Mouse (Mus musculus): ENCODE data around the gene Fgg. TPM values are rescaled to one million over a fixed set of nuclear protein-coding genes. Genes with fewer than 3 reads are reported as not detected.
A peak's percentile ranks its signal among the peaks of the same experiment; 100 is the strongest.

Gene Fgg
- total RNA-seq (2021): not detected
- long read RNA-seq, experiment 1: 0 reads
- long read RNA-seq, experiment 2: 0 reads

DNA sequence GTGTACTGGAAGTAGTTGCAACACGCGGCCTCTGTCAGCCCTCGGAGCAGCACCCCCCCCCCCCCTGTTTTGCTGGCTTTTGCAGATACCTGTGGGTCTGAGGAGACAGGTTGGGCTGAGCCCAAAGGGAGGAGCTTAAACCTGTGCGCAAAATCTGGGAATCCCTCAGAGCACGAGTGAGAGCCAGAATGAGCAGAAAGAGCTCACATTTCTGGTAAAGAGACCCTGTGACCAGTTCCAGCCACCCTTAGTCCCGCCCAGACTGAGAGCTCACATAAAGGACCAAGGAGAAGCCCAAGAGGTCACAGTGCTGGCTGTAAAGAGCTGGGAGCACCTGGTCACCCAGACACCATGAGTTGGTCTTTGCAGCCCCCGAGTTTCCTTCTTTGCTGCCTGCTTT lies at the start of gene Fgg:
Gene Fgg, plus strand, starts transcription at position 168 of the 400 bp plus-strand sequence.
- no peak for DNase-seq

DNA sequence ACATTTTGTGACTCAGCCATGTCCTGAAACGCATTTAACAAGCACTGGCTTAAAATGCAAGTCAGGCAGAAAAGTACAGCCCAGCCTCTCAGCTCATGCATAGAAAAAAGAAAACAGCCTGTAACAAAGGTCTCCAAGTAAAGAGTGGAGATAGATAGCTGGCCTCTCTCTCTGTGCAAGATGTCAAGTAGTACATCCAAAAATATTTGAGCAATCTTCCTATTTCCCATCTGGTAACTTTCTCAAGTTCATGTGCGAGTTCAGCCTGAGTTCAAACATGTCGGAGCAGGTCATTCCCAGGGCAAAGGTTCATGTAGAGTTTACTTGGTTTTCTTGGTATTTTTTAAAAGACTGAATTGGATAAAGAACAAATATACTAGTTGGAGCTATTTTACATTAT lies 36.5 kb upstream of the Fgg start:
- DNase-seq: no peak

DNA sequence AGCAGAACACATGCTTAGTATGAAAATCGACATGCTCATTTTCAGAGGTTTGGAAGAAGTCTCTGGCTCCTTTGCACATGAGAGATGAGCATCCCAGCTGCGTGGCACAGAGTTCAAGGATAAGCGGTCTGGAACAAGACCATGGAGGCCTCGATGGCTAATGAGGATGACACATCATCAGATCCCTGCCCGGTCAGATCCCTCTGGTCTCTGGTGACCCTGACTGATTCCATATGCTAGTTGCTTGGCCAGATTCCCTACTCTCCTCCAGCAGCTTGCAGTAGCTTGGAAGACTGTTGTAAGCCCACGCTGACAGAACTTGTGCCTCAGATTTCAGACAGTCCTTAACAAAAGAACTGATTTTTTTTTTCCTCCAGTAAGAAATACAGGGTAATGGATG lies 26.7 kb upstream of the Fgg start:
- DNase-seq: peak; percentile 56

DNA sequence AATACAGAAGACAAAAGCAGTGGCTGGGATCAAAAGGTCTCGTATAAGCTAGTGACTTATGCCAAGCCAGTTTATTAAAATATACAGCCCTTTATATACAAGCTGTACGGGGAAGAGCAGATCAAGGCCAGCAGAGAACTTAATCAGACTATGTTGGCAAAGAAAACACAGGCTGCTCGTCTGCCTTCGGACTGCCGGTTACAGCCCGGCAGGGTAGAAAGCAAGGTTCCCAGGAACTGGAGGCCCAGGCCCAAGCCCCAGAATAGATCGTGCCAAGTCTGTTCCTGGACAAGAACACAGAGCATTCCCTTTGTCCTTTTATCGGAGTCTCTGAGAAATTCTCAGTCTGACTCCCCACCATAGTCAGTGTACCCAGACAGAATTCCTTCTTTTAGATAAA lies 25.7 kb upstream of the Fgg start:
- DNase-seq: no peak

- DNase-seq: no peak
These were observed 22.7 kb upstream of the Fgg start for GRCm38 (mm10) chr3:82984840-82985239.

GRCm38 (mm10) chr3:82991963-82992362 lies 15.6 kb upstream of the Fgg start:
- DNase-seq: no peak

DNA sequence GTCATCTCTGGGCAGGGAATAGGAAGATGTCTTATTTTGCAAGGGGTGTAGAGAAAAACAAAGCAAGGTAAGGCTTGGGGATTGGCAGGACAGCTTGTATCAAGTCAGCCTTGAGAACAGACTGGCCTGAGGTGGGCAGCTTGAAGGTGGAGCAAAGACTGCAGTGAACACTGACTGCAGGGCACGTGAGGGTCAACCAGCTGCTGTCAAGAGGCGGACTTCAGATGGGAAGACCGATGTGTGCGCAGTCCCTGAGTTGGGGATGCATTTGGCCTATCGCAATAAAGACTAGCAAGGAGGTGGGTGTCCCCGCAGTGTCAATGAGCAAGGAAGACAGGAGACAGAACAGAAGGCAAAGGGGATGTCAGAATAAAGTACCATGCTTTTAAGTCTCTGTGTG lies 14.6 kb upstream of the Fgg start:
- no peak for DNase-seq

- DNase-seq: peak; percentile 16
These were observed 12.2 kb upstream of the Fgg start for GRCm38 (mm10) chr3:82995368-82995767.

DNA sequence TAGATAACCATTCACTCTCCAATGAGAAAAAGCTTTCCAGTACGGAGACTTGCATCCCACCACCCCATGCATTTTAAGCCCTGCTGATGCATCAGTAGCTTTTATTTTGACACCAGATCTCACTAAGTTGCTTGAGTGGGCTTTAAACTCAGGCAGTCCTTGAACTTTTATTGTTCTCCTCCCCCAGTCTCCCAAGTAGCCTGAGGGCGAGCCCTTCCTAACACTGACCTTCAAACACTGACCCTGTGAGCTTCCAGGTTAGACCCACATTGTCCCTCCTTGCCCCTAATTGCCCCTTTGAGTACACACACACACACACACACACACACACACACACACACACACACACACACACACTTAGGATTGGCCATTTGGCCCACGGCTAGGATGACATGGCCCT lies 10.9 kb upstream of the Fgg start:
- no peak for DNase-seq

- DNase-seq: no peak
These were observed 8.6 kb upstream of the Fgg start for GRCm38 (mm10) chr3:82998772-82999463.

GRCm38 (mm10) chr3:82999995-83000394 lies 7.5 kb upstream of the Fgg start:
- DNase-seq: no peak

DNA sequence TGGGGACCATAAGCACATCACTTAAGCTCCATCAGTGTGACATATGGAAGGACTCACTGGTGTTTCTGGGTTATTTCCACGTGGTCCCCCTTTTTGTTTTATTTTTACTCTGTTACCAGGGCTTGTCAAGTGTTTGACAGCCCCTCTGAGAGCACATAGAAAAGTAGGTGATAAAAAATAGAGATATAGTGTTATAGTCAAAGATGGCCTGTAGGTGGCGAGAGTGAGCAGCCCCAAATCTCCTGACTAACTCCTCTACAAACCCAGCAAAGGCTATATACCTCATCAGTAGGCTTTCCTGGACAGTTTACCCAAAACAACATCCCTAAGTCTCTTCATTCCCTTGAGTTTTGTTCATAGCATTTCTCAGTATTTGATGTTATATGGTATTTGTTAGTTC lies 5.3 kb upstream of the Fgg start:
- no peak for DNase-seq

GRCm38 (mm10) chr3:83003068-83003467 lies 4.5 kb upstream of the Fgg start:
- DNase-seq: no peak

DNA sequence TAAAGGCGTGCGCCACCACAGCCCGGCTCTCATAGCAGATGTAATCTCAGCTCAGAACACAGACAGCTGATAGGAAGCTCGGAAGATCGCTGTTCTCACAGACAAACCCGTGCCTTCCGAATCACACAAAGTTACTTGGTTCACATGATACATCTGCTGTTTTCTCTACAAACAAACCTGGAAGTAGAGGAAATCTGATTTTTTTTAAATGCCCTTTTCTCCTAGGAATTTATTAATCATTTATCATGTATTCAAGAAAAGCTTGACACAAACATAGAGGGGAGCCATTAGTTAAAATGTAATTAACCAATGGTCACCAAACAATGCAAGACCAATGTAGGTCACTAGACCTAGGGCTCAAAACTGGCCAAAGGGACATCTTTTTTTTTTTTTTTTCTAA lies 2.7 kb upstream of the Fgg start:
- DNase-seq: no peak

DNA sequence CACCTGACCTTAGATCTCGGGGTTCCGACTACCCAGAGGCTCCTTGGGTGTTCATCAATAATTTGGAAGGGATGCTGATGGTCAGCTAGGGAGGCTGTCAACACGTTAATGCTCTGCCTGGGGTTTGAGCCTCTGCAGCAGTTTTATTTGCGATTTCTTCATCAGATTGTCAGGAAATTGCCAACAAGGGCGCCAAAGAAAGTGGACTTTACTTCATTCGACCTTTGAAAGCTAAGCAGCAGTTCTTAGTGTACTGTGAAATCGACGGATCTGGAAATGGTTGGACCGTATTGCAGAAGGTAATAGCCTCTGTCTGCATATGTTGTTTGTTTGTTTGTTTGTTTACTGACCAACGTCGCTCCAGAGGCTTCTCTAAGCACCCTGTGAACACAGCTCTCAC lies 2.8 kb downstream of the Fgg start:
- no peak for DNase-seq

DNA sequence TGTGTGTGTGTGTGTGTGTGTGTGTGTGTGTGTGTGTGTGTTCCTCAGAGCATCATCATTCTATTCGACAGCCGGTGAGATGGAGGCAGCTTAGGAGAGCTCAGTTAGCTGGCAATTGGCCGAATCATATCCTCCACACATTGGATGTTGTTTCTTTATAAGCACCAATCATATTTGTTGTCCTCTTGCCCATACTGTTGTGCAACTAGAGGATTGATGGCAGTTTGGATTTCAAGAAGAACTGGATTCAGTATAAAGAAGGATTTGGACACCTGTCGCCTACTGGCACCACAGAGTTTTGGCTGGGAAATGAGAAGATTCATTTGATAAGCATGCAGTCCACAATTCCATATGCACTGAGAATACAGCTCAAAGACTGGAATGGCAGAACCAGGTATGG lies 3.6 kb downstream of the Fgg start:
- no peak for DNase-seq

DNA sequence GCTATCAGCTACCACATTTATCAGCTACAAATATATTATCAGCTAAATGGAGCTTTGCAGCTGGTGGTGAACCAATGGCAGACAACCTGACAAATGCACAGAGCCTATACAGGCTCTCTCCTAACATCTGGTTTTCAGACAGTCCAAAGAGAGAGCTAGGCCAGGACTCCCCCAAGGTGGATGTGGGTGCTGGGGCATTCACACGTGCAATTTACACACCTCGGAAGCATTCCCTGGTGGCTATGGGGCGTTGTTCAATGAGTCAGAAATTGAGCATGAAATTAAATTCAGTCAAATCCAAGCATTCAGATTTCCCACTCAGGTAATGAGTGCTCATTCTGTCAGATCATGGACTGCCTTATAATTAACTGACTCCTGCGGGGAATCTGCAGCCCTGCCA lies 4.0 kb downstream of the Fgg start:
- DNase-seq: no peak

DNA sequence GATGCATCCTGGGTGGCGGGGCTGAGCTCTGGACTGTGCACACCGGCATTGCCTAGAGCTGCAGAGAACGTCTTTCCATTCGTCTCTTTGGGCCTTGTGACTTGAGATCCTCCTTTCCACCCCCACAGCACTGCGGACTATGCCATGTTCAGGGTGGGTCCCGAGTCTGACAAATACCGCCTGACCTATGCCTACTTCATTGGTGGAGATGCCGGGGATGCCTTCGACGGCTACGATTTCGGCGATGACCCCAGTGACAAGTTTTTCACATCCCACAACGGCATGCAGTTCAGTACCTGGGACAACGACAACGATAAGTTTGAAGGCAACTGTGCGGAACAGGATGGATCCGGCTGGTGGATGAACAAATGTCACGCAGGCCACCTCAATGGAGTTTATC lies 5.1 kb downstream of the Fgg start:
- no peak for DNase-seq

GRCm38 (mm10) chr3:83013951-83014350 lies 6.4 kb downstream of the Fgg start:
- DNase-seq: no peak

GRCm38 (mm10) chr3:83016236-83016635 lies 8.7 kb downstream of the Fgg start:
- DNase-seq: no peak

GRCm38 (mm10) chr3:83020387-83020786 lies 12.9 kb downstream of the Fgg start:
- DNase-seq: no peak

- no peak for DNase-seq
These were observed 13.7 kb downstream of the Fgg start for GRCm38 (mm10) chr3:83021176-83021575.

GRCm38 (mm10) chr3:83025036-83025435 lies 17.5 kb downstream of the Fgg start:
- DNase-seq: no peak

- DNase-seq: no peak
These were observed 18.2 kb downstream of the Fgg start, which contains the start of gene Fga for GRCm38 (mm10) chr3:83025475-83026301. Gene Fga (plus strand): TSS chr3:83026076.

Data from gastrocnemius, postnatal 25 days (tissue).